Mouse (Mus musculus) limb, embryonic 12.5 days (tissue): ENCODE results near the gene Zranb3. TPM values are rescaled to one million over a fixed set of nuclear protein-coding genes. Genes with fewer than 3 reads are reported as not detected.
"Not testable (repeated sequence)": the region's sequence is repeated elsewhere in the genome, so short reads cannot be mapped to it uniquely, and the experiment has no call there.

Source experiments
- ATAC-seq: fragments of 200-750 bp; cut with Nextera tagmentation; 2 replicates; pipeline ENCODE4 v1.8.0; 2017; ENCODE audit warnings: low read depth, moderate TSS enrichment; ENCODE audit not compliant: insufficient number of reproducible peaks, insufficient read depth, low FRiP score, low TSS enrichment
- H3K27ac ChIP-seq: fragments of 300-500 bp; sonication (generic); 2 replicates; pipeline ENCODE4 v1.5.1; 2016; ENCODE audit warnings: mild to moderate bottlenecking, moderate library complexity
- H3K27me3 ChIP-seq: fragments of 300-500 bp; sonication (generic); 2 replicates; pipeline ENCODE4 v1.6.1; 2016; ENCODE audit warnings: mild to moderate bottlenecking, moderate library complexity
- H3K36me3 ChIP-seq: fragments of 300-500 bp; sonication (generic); 2 replicates; pipeline ENCODE4 v1.6.1; 2016; ENCODE audit warnings: mild to moderate bottlenecking, moderate library complexity
- H3K4me1 ChIP-seq: fragments of 300-500 bp; sonication (generic); replicated peaks from 2 replicates; pipeline ENCODE4 v1.6.1; 2016
- H3K4me2 ChIP-seq: fragments of 300-500 bp; sonication (generic); 2 replicates; pipeline ENCODE4 v1.6.1; 2016; ENCODE audit warnings: mild to moderate bottlenecking, moderate library complexity
- H3K4me3 ChIP-seq: fragments of 300-500 bp; sonication (generic); replicated peaks from 2 replicates; pipeline ENCODE4 v1.5.1; 2016; ENCODE audit warnings: mild to moderate bottlenecking
- H3K9ac ChIP-seq: fragments of 300-500 bp; sonication (generic); replicated peaks from 2 replicates; pipeline ENCODE4 v1.6.1; 2016; ENCODE audit warnings: mild to moderate bottlenecking, moderate library complexity
- H3K9me3 ChIP-seq: fragments of 300-500 bp; sonication (generic); 2 replicates; pipeline ENCODE4 v1.6.1; 2016; ENCODE audit warnings: mild to moderate bottlenecking, moderate library complexity
- WGBS: fragments of 180-500 bp; shearing (Covaris S2); methylation state at CpG from one replicate; pipeline ENCODE4 v1.1.7; 2016; 5-methylcytosine and 5-hydroxymethylcytosine counted together
- polyA plus RNA-seq: library from polyadenylated mRNA; unstranded; fragments of >200 nt; fragmentation: Nextera tagmentation; extraction: Ambion mirVana; gene quantifications from 2 replicates; pipeline ENCODE4 v1.2.1, GENCODE M21; 2016

Gene Zranb3
- polyA plus RNA-seq, 1 experiment from 2014 or later: 13.8 TPM

DNA sequence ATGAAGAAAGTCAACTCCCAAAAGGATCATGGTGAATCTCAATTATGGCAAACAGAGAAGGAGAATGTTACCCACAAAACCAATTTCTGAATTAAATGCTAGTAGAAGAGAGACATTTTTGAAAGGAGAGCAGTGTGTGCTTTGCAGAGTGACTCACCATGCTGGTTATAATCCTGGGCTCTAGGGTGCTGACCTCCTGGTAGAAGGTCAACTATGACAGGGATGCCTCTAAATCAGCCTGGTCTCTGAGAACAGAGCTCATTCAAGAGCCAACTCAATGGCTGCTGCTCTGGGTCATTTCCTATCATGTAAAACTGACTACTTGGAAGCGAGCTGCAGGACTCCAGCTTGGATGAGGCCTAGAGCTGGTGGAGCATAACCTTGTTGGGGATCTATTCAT lies 141.7 kb downstream of the Zranb3 start:
- 96% methylated on average over 1 of the region's 1 CpGs for WGBS
- no peaks in the 10 kb centered on the region for H3K27me3 ChIP-seq
- no peak overlapping the region for H3K27ac ChIP-seq
- no peak for ATAC-seq
- H3K4me3 ChIP-seq: no peak overlapping the region
- peaks cover 18% of the 10 kb centered on the region for H3K36me3 ChIP-seq
- 0 out of 2 replicates have a peak, but pooled peaks cover 3% of the 10 kb centered on the region for H3K4me1 ChIP-seq
- H3K9me3 ChIP-seq: no peaks in the 10 kb centered on the region
- H3K4me2 ChIP-seq: no peak overlapping the region
- H3K9ac ChIP-seq: no peak overlapping the region

DNA sequence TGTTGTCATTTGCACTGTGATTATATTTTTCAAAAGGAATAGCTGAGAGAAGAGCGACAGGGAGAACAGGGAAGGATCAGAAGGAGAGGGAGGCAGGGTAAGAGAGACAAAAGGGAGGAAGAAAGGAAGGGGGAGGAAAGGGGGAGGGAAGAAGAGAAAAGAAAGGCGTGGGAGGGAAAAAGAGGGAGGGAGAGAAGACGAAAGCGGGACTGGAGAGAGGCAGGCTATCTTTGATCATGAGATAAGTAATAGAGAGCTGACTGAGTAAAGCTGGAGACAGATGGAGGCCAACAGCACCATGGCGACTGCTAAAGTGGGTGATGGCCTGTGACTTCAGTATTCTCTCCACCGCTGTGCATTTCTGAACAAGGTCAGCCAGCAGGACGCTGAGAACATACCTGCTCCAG lies 143.5 kb downstream of the Zranb3 start:
- no peak for ATAC-seq
- Histone ChIP-seq H3K4me2 (no peak overlapping the region), H3K36me3 (peaks cover 10% of the 10 kb centered on the region), H3K4me1 (0 out of 2 replicates have a peak, but pooled peaks cover 3% of the 10 kb centered on the region), H3K4me3 (no peak overlapping the region), H3K9ac (no peak overlapping the region), H3K9me3 (no peaks in the 10 kb centered on the region), H3K27ac (no peak overlapping the region; the same call in 1 of the 2 replicates), H3K27me3 (no peaks in the 10 kb centered on the region)
- WGBS: 71% methylated on average over 7 of the region's 7 CpGs

DNA sequence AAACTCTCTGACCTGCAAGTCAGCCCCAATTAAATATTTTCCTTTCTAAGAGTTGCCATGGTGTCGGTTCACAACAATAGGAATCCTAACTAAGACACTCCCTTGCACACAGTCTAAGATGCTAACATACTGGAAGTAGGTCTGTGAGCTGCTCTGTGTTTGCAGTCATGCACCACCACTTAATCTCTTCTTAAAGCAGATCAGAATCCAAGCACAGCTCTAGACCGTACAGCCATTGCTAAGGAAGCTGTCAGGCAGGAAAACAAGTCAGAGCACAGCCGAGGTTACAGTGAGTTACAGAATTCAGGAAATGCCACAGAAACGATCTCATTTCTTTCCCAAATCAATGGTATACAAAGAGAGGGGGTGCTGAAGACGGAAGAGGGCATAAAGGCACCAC lies 144.0 kb downstream of the Zranb3 start:
- 0 out of 2 replicates have a peak, but pooled peaks cover 3% of the 10 kb centered on the region for H3K4me1 ChIP-seq
- no peak overlapping the region for H3K4me2 ChIP-seq
- no peaks in the 10 kb centered on the region for H3K9me3 ChIP-seq
- H3K27me3 ChIP-seq: no peaks in the 10 kb centered on the region
- 61% methylated on average over 5 of the region's 5 CpGs for WGBS
- peaks cover 13% of the 10 kb centered on the region; the same call in 1 of the 2 replicates for H3K36me3 ChIP-seq
- no peak overlapping the region for H3K4me3 ChIP-seq
- no peak for ATAC-seq
- H3K9ac ChIP-seq: no peak overlapping the region
- no peak overlapping the region; the same call in 1 of the 2 replicates for H3K27ac ChIP-seq

DNA sequence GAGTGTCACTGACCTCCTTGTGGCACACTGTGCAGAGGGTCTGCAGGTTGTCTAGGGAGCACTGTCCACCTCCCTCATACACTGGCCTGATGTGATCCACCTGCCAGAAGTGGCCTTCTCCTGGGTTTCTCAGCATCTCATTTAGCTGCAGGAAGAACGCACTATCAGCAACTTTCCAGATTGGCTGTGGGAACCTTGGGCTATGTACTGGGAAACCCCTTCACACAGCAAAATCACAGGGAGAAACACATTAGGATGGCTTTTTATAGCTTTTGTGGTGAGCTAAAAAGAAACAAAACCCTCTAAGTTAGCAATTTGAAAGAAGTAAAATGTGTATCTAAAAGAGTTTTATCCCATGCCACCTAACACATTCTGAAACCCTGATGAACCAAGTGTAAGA lies 146.3 kb downstream of the Zranb3 start:
- no peak for ATAC-seq
- Histone ChIP-seq H3K4me3 (no peak overlapping the region), H3K4me1 (0 out of 2 replicates have a peak, but pooled peaks cover 3% of the 10 kb centered on the region), H3K4me2 (no peak overlapping the region), H3K27me3 (no peaks in the 10 kb centered on the region), H3K9me3 (no peaks in the 10 kb centered on the region), H3K36me3 (peaks cover 26% of the 10 kb centered on the region; the same call in 1 of the 2 replicates), H3K9ac (no peak overlapping the region), H3K27ac (no peak overlapping the region)
- 89% methylated on average over 1 of the region's 1 CpGs for WGBS

DNA sequence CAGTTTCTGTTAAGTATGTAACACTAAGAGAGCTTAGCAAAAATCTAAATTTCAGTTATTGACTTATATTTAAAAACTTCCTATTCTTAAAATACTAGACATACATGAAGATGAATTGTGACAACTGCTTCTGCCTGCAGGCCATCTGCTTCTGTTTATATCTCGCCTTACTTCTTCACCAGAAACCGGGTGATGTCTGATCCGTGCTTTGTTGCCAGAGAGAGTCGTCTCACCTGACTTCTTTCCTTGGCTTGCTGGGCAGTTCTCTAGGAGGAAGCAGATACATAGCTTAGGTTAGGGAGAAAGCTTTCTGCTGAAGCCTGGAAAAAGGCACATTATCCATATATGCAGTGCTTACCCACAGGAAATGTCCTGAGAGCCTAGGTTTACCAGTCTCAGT lies 148.0 kb downstream of the Zranb3 start:
- Histone ChIP-seq H3K4me3 (no peak overlapping the region), H3K36me3 (peaks cover 19% of the 10 kb centered on the region; the same call in 1 of the 2 replicates), H3K27ac (no peak overlapping the region), H3K4me1 (0 out of 2 replicates have a peak, but pooled peaks cover 3% of the 10 kb centered on the region), H3K9me3 (no peaks in the 10 kb centered on the region), H3K27me3 (no peaks in the 10 kb centered on the region), H3K9ac (no peak overlapping the region), H3K4me2 (no peak overlapping the region)
- WGBS: 77% methylated on average over 4 of the region's 4 CpGs
- no peak for ATAC-seq

DNA sequence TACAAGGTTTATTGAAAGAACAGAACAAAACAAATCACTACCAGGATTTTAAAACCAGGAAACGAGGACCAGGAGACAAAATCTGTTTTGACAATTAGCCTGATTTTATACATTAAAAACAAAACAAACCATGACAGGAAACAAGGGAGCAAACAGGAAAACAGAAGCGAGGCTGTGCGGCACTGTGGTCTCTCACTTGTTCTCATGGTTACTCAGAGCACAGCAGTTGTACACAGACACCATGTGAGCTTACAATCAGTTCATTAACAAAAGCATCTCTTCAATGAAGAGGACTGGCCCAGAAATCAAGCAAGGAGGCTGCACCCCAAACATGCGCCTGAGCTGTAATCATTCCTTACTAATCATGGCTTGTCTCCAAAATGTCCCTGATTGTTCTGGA lies 148.6 kb downstream of the Zranb3 start:
- not testable (repeated sequence) for H3K27me3 ChIP-seq, H3K4me1 ChIP-seq, H3K9ac ChIP-seq, ATAC-seq, H3K9me3 ChIP-seq, H3K4me3 ChIP-seq, H3K4me2 ChIP-seq, H3K27ac ChIP-seq
- 84% methylated on average over 4 of the region's 4 CpGs for WGBS
- peaks cover 19% of the 10 kb centered on the region; the same call in 1 of the 2 replicates for H3K36me3 ChIP-seq

DNA sequence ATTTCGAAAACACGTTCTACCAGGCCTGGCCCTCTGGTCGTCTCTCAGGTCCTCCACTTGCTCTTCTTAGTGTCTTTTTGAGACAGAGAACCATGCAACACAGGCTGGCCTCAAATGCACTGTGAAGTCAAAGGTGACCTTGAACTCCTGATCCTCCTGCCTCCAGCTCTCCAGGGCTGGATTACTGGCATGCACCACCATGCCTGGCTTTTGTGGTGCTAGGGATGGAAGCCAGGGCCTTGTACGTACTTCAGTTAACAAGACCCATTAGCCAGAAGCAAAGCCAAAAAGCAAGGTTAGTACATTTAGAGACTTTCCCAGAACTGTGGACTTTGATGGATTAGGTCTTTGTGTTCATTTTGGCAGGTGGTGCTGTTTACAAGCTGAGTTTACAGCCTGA lies 150.6 kb downstream of the Zranb3 start:
- ATAC-seq: no peak
- H3K4me1 ChIP-seq: no peaks in the 10 kb centered on the region
- no peak overlapping the region for H3K27ac ChIP-seq
- peaks cover 19% of the 10 kb centered on the region for H3K36me3 ChIP-seq
- no peak overlapping the region for H3K4me2 ChIP-seq
- H3K4me3 ChIP-seq: no peak overlapping the region
- peaks cover 6% of the 10 kb centered on the region; the same call in 1 of the 2 replicates for H3K9me3 ChIP-seq
- no peak overlapping the region for H3K9ac ChIP-seq
- no peaks in the 10 kb centered on the region for H3K27me3 ChIP-seq
- WGBS: 88% methylated on average over 4 of the region's 4 CpGs

DNA sequence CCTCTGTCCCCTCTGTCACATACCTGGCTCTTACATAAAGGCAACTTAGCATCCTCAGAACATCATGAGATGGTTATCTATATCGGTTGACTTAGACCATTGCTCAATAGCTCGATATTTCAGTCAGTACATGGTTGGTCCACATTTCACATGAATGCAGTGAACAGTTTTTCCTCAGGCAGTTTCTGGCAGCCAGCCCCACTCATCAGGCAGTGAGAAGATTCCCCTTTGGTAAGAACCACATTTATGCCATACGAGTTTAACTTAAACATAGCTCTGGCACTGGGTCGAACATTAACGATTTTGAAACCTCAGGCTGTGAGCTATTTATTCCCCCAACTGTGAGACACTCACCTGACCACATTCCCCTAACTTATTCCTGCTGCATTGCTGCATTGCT lies 154.1 kb downstream of the Zranb3 start:
- no peak overlapping the region for H3K9ac ChIP-seq
- no peak overlapping the region for H3K27ac ChIP-seq
- no peak overlapping the region for H3K4me3 ChIP-seq
- ATAC-seq: no peak
- H3K27me3 ChIP-seq: no peaks in the 10 kb centered on the region
- peaks cover 6% of the 10 kb centered on the region; the same call in 1 of the 2 replicates for H3K9me3 ChIP-seq
- no peak overlapping the region for H3K4me2 ChIP-seq
- H3K4me1 ChIP-seq: no peaks in the 10 kb centered on the region
- peaks cover 30% of the 10 kb centered on the region for H3K36me3 ChIP-seq
- WGBS: 90% methylated on average over 5 of the region's 5 CpGs

DNA sequence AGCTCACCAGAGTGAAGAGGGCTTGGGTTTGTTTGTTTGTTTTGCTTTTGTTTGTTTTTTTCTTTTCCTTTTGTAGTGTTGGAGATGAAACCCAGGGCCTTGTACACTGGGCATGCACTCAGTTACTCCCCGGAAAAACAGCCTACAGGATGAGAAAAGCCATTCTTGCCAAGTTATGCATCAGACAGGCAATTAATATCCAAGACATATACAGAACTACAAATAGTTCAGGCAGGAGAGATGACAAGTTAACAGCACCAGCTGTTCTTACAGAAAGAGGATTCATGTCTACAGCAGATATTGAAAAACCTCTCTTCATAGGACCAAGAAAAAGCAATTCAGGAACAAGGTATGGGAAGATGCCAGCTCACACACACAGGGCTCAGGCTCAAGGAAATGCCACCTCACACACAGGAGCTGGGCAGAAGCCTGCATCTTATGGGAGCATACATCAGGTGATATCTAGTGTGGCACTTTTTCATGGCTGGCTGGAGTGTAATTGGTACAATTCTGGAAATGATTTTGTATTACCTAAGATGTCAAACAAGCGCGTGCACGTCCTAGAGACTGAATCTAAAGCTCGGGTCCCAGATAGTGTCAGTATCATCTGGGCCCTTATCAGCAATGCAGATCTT lies 156.1 kb downstream of the Zranb3 start:
- no peaks in the 10 kb centered on the region for H3K4me1 ChIP-seq
- no peak overlapping the region for H3K27ac ChIP-seq
- H3K9me3 ChIP-seq: peaks cover 6% of the 10 kb centered on the region; the same call in 1 of the 2 replicates
- ATAC-seq: no peak
- H3K27me3 ChIP-seq: no peaks in the 10 kb centered on the region
- 91% methylated on average over 5 of the region's 5 CpGs for WGBS
- no peak overlapping the region for H3K9ac ChIP-seq
- peaks cover 37% of the 10 kb centered on the region for H3K36me3 ChIP-seq
- no peak overlapping the region for H3K4me2 ChIP-seq
- no peak overlapping the region for H3K4me3 ChIP-seq

DNA sequence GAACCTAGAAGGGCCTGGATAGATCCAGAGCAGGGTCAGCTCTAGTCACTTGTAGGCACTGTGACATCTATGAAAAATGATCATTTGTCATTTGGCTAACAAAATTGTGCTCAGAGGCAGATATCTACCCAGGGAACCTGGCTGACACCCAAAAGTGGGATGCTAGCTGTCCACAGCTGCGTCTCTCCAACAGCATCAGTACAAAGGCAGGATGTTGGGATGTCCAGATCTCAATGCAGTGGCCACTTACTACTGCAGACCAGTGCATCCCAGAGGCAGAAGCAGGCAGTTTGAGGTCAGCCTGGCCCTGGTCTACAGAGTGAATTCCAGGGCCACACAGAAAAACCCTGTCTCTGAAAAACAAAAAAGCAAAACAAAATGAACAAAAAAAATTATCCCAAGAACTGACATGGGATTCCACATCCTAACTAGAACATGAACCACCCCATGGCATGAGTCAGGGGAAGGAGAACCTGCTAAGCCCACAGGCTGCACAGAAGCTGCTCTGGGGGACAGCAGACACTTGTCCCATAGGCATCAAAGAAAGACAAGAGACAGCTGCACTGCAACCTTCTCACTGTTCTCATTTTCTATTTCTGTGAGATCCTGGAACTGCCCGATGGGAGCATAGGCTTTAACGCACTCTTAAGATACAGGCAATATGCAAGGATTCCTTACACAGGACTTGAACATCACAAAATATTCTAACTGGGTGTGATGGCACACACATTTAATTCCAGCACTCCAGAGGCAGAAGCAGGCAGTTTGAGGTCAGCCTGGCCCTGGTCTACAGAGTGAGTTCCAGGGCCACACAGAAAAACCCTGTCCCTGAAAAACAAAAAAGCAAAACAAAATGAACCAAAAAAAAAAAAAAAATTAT lies 156.9 kb downstream of the Zranb3 start:
- H3K4me1 ChIP-seq: no peaks in the 10 kb centered on the region

DNA sequence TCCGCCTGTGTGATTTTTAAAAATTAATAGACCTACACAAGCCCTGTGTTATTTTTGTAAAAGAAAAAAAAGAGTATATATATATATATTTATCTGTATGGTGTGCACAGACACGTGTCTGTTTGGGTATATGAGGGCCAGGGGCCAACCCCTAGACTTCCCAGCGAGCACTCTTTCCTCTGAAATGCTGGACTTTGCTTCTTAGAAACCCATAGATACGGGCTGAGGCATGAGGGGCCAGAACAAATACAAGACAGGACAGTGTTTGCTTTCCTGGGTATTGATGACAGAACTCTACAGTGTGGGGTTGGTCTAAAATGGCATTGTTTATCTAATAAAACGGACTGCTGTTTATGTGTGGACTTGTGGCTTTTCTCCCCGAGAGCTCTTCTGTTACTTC lies 159.3 kb downstream of the Zranb3 start:
- Histone ChIP-seq H3K36me3 (peaks cover 65% of the 10 kb centered on the region), H3K27ac (no peak overlapping the region), H3K27me3 (no peaks in the 10 kb centered on the region), H3K9ac (no peak overlapping the region), H3K4me2 (no peak overlapping the region), H3K9me3 (peaks cover 6% of the 10 kb centered on the region; the same call in 1 of the 2 replicates), H3K4me1 (no peaks in the 10 kb centered on the region), H3K4me3 (no peak overlapping the region)
- WGBS: 88% methylated on average over 6 of the region's 6 CpGs
- ATAC-seq: no peak

More for the DNA sequence above, 156.9 kb downstream of the Zranb3 start:
- H3K36me3 ChIP-seq: peaks cover 41% of the 10 kb centered on the region
- no peak overlapping the region for H3K27ac ChIP-seq
- no peak for ATAC-seq
- 92% methylated on average over 3 of the region's 3 CpGs for WGBS
- H3K9ac ChIP-seq: no peak overlapping the region
- H3K27me3 ChIP-seq: no peaks in the 10 kb centered on the region
- no peak overlapping the region for H3K4me2 ChIP-seq
- H3K9me3 ChIP-seq: peaks cover 6% of the 10 kb centered on the region; the same call in 1 of the 2 replicates
- no peak overlapping the region for H3K4me3 ChIP-seq
